Mouse (Mus musculus): ENCODE results near the gene Magel2. TPM values are rescaled to one million over a fixed set of nuclear protein-coding genes. Genes with fewer than 3 reads are reported as not detected.

Magel2 gene
- polyA plus RNA-seq, 1 experiment: 2.0 TPM

GRCm38 (mm10) chr7:62407803-62408202 is 31.0 kb downstream of the Magel2 start:
- TF ChIP-seq CTCF (IDR thresholded peaks at IDR 0.05; ENCODE audit: borderline replicate concordance, insufficient read depth, low read depth, low read length) (no peak), POLR2A (IDR thresholded peaks at IDR 0.05; ENCODE audit: borderline replicate concordance, insufficient read depth, low read length) (no peak)
- Histone ChIP-seq H3K27me3 (ENCODE audit: control insufficient read depth, insufficient read depth, low read length) (no peaks in the 10 kb centered on the region; the same call in 1 of the 2 replicates), H3K27ac (ENCODE audit: insufficient read depth, low read length) (no peak overlapping the region), H3K4me3 (replicated peaks; ENCODE audit: insufficient read depth, low read depth, low read length) (no peak overlapping the region), H3K4me1 (ENCODE audit: control insufficient read depth, insufficient read depth, low read length) (no peaks in the 10 kb centered on the region)
- DNase-seq: no peak
- 55% methylated on average over 3 of the region's 3 CpGs for WGBS

GRCm38 (mm10) chr7:62415222-62415621 is 38.4 kb downstream of the Magel2 start:
- Histone ChIP-seq H3K27me3 (ENCODE audit: control insufficient read depth, insufficient read depth, low read length) (no peaks in the 10 kb centered on the region), H3K4me1 (ENCODE audit: control insufficient read depth, insufficient read depth, low read length) (no peaks in the 10 kb centered on the region), H3K27ac (ENCODE audit: insufficient read depth, low read length) (no peak overlapping the region), H3K4me3 (replicated peaks; ENCODE audit: insufficient read depth, low read depth, low read length) (no peak overlapping the region)
- 56% methylated on average over 1 of the region's 1 CpGs for WGBS
- no peak for DNase-seq
- TF ChIP-seq CTCF (IDR thresholded peaks at IDR 0.05; ENCODE audit: borderline replicate concordance, insufficient read depth, low read depth, low read length) (no peak), POLR2A (IDR thresholded peaks at IDR 0.05; ENCODE audit: borderline replicate concordance, insufficient read depth, low read length) (no peak)

- DNase-seq: no peak
- H3K4me3 ChIP-seq (replicated peaks; ENCODE audit: insufficient read depth, low read depth, low read length): no peak overlapping the region
Observed at GRCm38 (mm10) chr7:62416173-62416572, 39.4 kb downstream of the Magel2 start.

GRCm38 (mm10) chr7:62418346-62418745 is 41.5 kb downstream of the Magel2 start:
- no peak overlapping the region for H3K27ac ChIP-seq (ENCODE audit: insufficient read depth, low read length)
- 51% methylated on average over 9 of the region's 9 CpGs for WGBS

More at GRCm38 (mm10) chr7:62416173-62416572, 39.4 kb downstream of the Magel2 start:
- TF ChIP-seq CTCF (IDR thresholded peaks at IDR 0.05; ENCODE audit: borderline replicate concordance, insufficient read depth, low read depth, low read length) (no peak), POLR2A (IDR thresholded peaks at IDR 0.05; ENCODE audit: borderline replicate concordance, insufficient read depth, low read length) (no peak)
- H3K27ac ChIP-seq (ENCODE audit: insufficient read depth, low read length): no peak overlapping the region
- H3K4me1 ChIP-seq (ENCODE audit: control insufficient read depth, insufficient read depth, low read length): no peaks in the 10 kb centered on the region
- no peaks in the 10 kb centered on the region for H3K27me3 ChIP-seq (ENCODE audit: control insufficient read depth, insufficient read depth, low read length)

GRCm38 (mm10) chr7:62419105-62419492 is 42.3 kb downstream of the Magel2 start:
- TF ChIP-seq CTCF (IDR thresholded peaks at IDR 0.05; ENCODE audit: borderline replicate concordance, insufficient read depth, low read depth, low read length) (no peak), POLR2A (IDR thresholded peaks at IDR 0.05; ENCODE audit: borderline replicate concordance, insufficient read depth, low read length) (no peak)
- H3K27me3 ChIP-seq (ENCODE audit: control insufficient read depth, insufficient read depth, low read length): no peaks in the 10 kb centered on the region; the same call in 1 of the 2 replicates
- peak; percentile 21 to 31 for DNase-seq
- 41% methylated on average over 17 of the region's 17 CpGs for WGBS
- H3K4me1 ChIP-seq (ENCODE audit: control insufficient read depth, insufficient read depth, low read length): no peaks in the 10 kb centered on the region
- peak overlapping the region; percentile 55 for H3K4me3 ChIP-seq (replicated peaks; ENCODE audit: insufficient read depth, low read depth, low read length)
- H3K27ac ChIP-seq (ENCODE audit: insufficient read depth, low read length): no peak overlapping the region

More at GRCm38 (mm10) chr7:62418346-62418745, 41.5 kb downstream of the Magel2 start:
- H3K4me3 ChIP-seq (replicated peaks; ENCODE audit: insufficient read depth, low read depth, low read length): peak overlapping the region; percentile 55
- TF ChIP-seq POLR2A (IDR thresholded peaks at IDR 0.05; ENCODE audit: borderline replicate concordance, insufficient read depth, low read length) (no peak), CTCF (IDR thresholded peaks at IDR 0.05; ENCODE audit: borderline replicate concordance, insufficient read depth, low read depth, low read length) (no peak)
- H3K4me1 ChIP-seq (ENCODE audit: control insufficient read depth, insufficient read depth, low read length): no peaks in the 10 kb centered on the region
- DNase-seq: peak; percentile 9 to 13
- no peaks in the 10 kb centered on the region for H3K27me3 ChIP-seq (ENCODE audit: control insufficient read depth, insufficient read depth, low read length)

- WGBS: 28% methylated on average over 49 of the region's 49 CpGs
Observed at GRCm38 (mm10) chr7:62419493-62420360, 42.9 kb downstream of the Magel2 start, which contains the start of gene Mkrn3. Mkrn3 (minus strand) TSS chr7:62420139.

GRCm38 (mm10) chr7:62420566-62420965 is 43.8 kb downstream of the Magel2 start:
- 32% methylated on average over 6 of the region's 6 CpGs for WGBS
- Histone ChIP-seq H3K27ac (ENCODE audit: insufficient read depth, low read length) (no peak overlapping the region), H3K27me3 (ENCODE audit: control insufficient read depth, insufficient read depth, low read length) (no peaks in the 10 kb centered on the region; the same call in 1 of the 2 replicates), H3K4me1 (ENCODE audit: control insufficient read depth, insufficient read depth, low read length) (no peaks in the 10 kb centered on the region), H3K4me3 (replicated peaks; ENCODE audit: insufficient read depth, low read depth, low read length) (no peak overlapping the region)
- TF ChIP-seq CTCF (IDR thresholded peaks at IDR 0.05; ENCODE audit: borderline replicate concordance, insufficient read depth, low read depth, low read length) (no peak), POLR2A (IDR thresholded peaks at IDR 0.05; ENCODE audit: borderline replicate concordance, insufficient read depth, low read length) (no peak)
- no peak for DNase-seq

More at GRCm38 (mm10) chr7:62419493-62420360, 42.9 kb downstream of the Magel2 start, which contains the start of gene Mkrn3:
- DNase-seq: peak; percentile 69
- Histone ChIP-seq H3K4me3 (replicated peaks; ENCODE audit: insufficient read depth, low read depth, low read length) (peak within 1 kb of the TSS; percentile 55), H3K27me3 (ENCODE audit: control insufficient read depth, insufficient read depth, low read length) (no peaks in the 10 kb centered on the region; the same call in 1 of the 2 replicates), H3K27ac (ENCODE audit: insufficient read depth, low read length) (no peak within 1 kb of the TSS), H3K4me1 (ENCODE audit: control insufficient read depth, insufficient read depth, low read length) (no peaks in the 10 kb centered on the region)
- TF ChIP-seq CTCF (IDR thresholded peaks at IDR 0.05; ENCODE audit: borderline replicate concordance, insufficient read depth, low read depth, low read length): no peak
- peak; percentile 68; the same call in 1 of the 2 replicates for TF ChIP-seq POLR2A (IDR thresholded peaks at IDR 0.05; ENCODE audit: borderline replicate concordance, insufficient read depth, low read length)

Data from cerebellum, adult 2 months (tissue).